Mouse (Mus musculus): ENCODE measurements around the gene Magi2. TPM values are rescaled to one million over a fixed set of nuclear protein-coding genes. Genes with fewer than 3 reads are reported as not detected.

The Magi2 gene
- polyA plus RNA-seq, 1 experiment, result 0.48 TPM

- no peaks in the 10 kb centered on the region for H3K27me3 ChIP-seq (ENCODE audit: control insufficient read depth, insufficient read depth, insufficient read length)
- H3K36me3 ChIP-seq (ENCODE audit: control insufficient read depth, insufficient read depth), result no peaks in the 10 kb centered on the region
- no peaks in the 10 kb centered on the region for H3K79me2 ChIP-seq (ENCODE audit: control insufficient read depth, insufficient read depth)
- no peak overlapping the region for H3K4me3 ChIP-seq
- H3K4me2 ChIP-seq (ENCODE audit: low read depth), result no peak overlapping the region
- H3ac ChIP-seq (ENCODE audit: control insufficient read depth, insufficient read length), result no peak overlapping the region
- TF ChIP-seq USF1 (IDR thresholded peaks at IDR 0.05; ENCODE audit: low read depth), result no peak
- no peak for TF ChIP-seq E2F4 (IDR thresholded peaks at IDR 0.05; ENCODE audit: insufficient read depth)
- TF ChIP-seq SRF (IDR thresholded peaks at IDR 0.05; ENCODE audit: control insufficient read depth, insufficient read length, low read depth), result no peak
- TF ChIP-seq CEBPB (IDR thresholded peaks at IDR 0.05; ENCODE audit: insufficient read depth, poor library complexity, severe bottlenecking), result no peak
- TF ChIP-seq MYOG (IDR thresholded peaks at IDR 0.05; ENCODE audit: control insufficient read depth in 1 of 3, insufficient read depth in 1 of 3, insufficient read length in 2 of 3, low read depth in 2 of 3), result no peak
Measured at GRCm38 (mm10) chr5:19227281-19227680, 445 bp downstream of the Magi2 start.

DNA sequence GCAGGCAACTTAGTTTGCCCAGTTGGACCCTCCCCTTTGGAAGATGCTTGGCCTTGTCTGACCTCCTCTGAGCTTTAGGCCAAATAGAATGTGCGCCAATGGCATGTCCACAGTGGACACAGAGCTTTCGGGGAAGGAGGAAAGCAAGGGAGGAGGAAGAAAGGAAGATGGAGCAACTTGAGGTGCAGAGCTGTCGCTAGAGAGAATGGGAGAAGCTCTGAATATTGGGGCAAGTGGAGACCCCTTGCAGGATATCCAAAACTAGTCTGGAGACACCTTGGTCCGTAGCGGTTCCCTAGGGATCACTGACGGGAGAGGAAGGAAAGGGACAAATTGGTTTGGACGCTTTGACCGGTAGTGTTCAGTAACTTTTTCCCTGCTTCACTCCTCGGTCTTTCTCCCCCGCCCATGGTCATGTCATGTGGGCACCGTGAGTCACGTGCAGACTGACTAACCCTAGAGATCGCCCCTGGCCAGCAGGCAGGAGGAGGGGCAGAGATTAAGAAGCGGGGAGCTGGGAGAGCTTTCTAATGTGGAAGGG is 1.0 kb downstream of the Magi2 start:
- no peak overlapping the region for H3K4me2 ChIP-seq (ENCODE audit: low read depth)
- H3K79me2 ChIP-seq (ENCODE audit: control insufficient read depth, insufficient read depth), result no peaks in the 10 kb centered on the region
- H3K36me3 ChIP-seq (ENCODE audit: control insufficient read depth, insufficient read depth), result no peaks in the 10 kb centered on the region
- no peak for TF ChIP-seq POLR2A (IDR thresholded peaks at IDR 0.05; ENCODE audit: insufficient read length, low read depth)
- TF ChIP-seq MAX (IDR thresholded peaks at IDR 0.05; ENCODE audit: low read depth), result no peak
- no peak for TF ChIP-seq USF1 (IDR thresholded peaks at IDR 0.05; ENCODE audit: low read depth)
- H3ac ChIP-seq (ENCODE audit: control insufficient read depth, insufficient read length), result no peak overlapping the region
- H3K27me3 ChIP-seq (ENCODE audit: control insufficient read depth, insufficient read depth, insufficient read length), result no peaks in the 10 kb centered on the region
- no peak overlapping the region for H3K4me3 ChIP-seq

DNA sequence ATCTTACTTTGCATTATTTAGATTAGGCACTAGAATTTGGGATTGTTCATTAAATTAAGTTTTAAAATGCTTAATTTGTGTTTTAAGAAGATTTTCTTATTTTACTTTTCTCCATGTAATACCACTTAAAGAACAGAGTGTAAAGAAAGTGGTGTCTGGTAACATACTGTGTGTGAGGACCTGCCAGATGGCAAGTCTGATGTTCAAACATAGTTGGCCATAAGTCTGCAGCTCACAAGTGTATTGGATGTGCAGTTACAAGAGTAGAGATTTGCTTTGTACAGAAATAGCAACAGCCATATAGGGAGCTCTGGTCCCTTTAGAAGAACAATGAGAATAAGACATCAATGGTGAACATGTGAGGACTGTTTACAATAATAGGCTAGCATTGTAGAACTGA is 15.0 kb downstream of the Magi2 start:
- Histone ChIP-seq H3K79me2 (ENCODE audit: control insufficient read depth, insufficient read depth) (no peaks in the 10 kb centered on the region), H3K27me3 (ENCODE audit: control insufficient read depth, insufficient read depth, insufficient read length) (no peaks in the 10 kb centered on the region), H3K4me2 (ENCODE audit: low read depth) (no peak overlapping the region), H3K36me3 (ENCODE audit: control insufficient read depth, insufficient read depth) (no peaks in the 10 kb centered on the region), H3K4me3 (no peak overlapping the region), H3ac (ENCODE audit: control insufficient read depth, insufficient read length) (no peak overlapping the region)
- no peak for TF ChIP-seq E2F4 (IDR thresholded peaks at IDR 0.05; ENCODE audit: insufficient read depth)
- no peak for TF ChIP-seq USF1 (IDR thresholded peaks at IDR 0.05; ENCODE audit: low read depth)
- TF ChIP-seq POLR2A (IDR thresholded peaks at IDR 0.05; ENCODE audit: insufficient read length, low read depth), result no peak
- TF ChIP-seq TCF3 (IDR thresholded peaks at IDR 0.05; ENCODE audit: insufficient read length, low read depth), result no peak
- TF ChIP-seq MYOG (IDR thresholded peaks at IDR 0.05; ENCODE audit: control insufficient read depth in 1 of 3, insufficient read depth in 1 of 3, insufficient read length in 2 of 3, low read depth in 2 of 3), result no peak
- TF ChIP-seq CEBPB (IDR thresholded peaks at IDR 0.05; ENCODE audit: insufficient read depth, poor library complexity, severe bottlenecking), result no peak
- no peak for TF ChIP-seq MAX (IDR thresholded peaks at IDR 0.05; ENCODE audit: low read depth)
- no peak for TF ChIP-seq POLR2AphosphoS2 (IDR thresholded peaks at IDR 0.05; ENCODE audit: insufficient read length, low read depth)
- no peak for TF ChIP-seq SRF (IDR thresholded peaks at IDR 0.05; ENCODE audit: control insufficient read depth, insufficient read length, low read depth)
- no peak for TF ChIP-seq REST (IDR thresholded peaks at IDR 0.05; ENCODE audit: insufficient read depth, insufficient read length)
- no peak for TF ChIP-seq MYOD1 (IDR thresholded peaks at IDR 0.05; ENCODE audit: control insufficient read depth in 1 of 3, insufficient read length in 2 of 3, low read depth in 2 of 3)
- no peak for TF ChIP-seq TCF12 (IDR thresholded peaks at IDR 0.05; ENCODE audit: insufficient read depth, poor library complexity, severe bottlenecking)

- no peak overlapping the region for H3ac ChIP-seq (ENCODE audit: control insufficient read depth, insufficient read length)
- H3K27me3 ChIP-seq (ENCODE audit: control insufficient read depth, insufficient read depth, insufficient read length), result no peaks in the 10 kb centered on the region
- TF ChIP-seq MYOG (IDR thresholded peaks at IDR 0.05; ENCODE audit: control insufficient read depth in 1 of 3, insufficient read depth in 1 of 3, insufficient read length in 2 of 3, low read depth in 2 of 3) (no peak), E2F4 (IDR thresholded peaks at IDR 0.05; ENCODE audit: insufficient read depth) (no peak), SRF (IDR thresholded peaks at IDR 0.05; ENCODE audit: control insufficient read depth, insufficient read length, low read depth) (no peak), POLR2A (IDR thresholded peaks at IDR 0.05; ENCODE audit: insufficient read length, low read depth) (no peak), USF1 (IDR thresholded peaks at IDR 0.05; ENCODE audit: low read depth) (no peak), TCF3 (IDR thresholded peaks at IDR 0.05; ENCODE audit: insufficient read length, low read depth) (no peak), MYOD1 (IDR thresholded peaks at IDR 0.05; ENCODE audit: control insufficient read depth in 1 of 3, insufficient read length in 2 of 3, low read depth in 2 of 3) (no peak), POLR2AphosphoS2 (IDR thresholded peaks at IDR 0.05; ENCODE audit: insufficient read length, low read depth) (no peak), REST (IDR thresholded peaks at IDR 0.05; ENCODE audit: insufficient read depth, insufficient read length) (no peak), CEBPB (IDR thresholded peaks at IDR 0.05; ENCODE audit: insufficient read depth, poor library complexity, severe bottlenecking) (no peak), MAX (IDR thresholded peaks at IDR 0.05; ENCODE audit: low read depth) (no peak), TCF12 (IDR thresholded peaks at IDR 0.05; ENCODE audit: insufficient read depth, poor library complexity, severe bottlenecking) (no peak)
- H3K79me2 ChIP-seq (ENCODE audit: control insufficient read depth, insufficient read depth), result no peaks in the 10 kb centered on the region
- no peak overlapping the region for H3K4me3 ChIP-seq
- H3K36me3 ChIP-seq (ENCODE audit: control insufficient read depth, insufficient read depth), result no peaks in the 10 kb centered on the region
- no peak overlapping the region for H3K4me2 ChIP-seq (ENCODE audit: low read depth)
Measured at GRCm38 (mm10) chr5:19246426-19246825, 19.6 kb downstream of the Magi2 start.

- Histone ChIP-seq H3ac (ENCODE audit: control insufficient read depth, insufficient read length) (no peak overlapping the region), H3K4me3 (no peak overlapping the region), H3K79me2 (ENCODE audit: control insufficient read depth, insufficient read depth) (no peaks in the 10 kb centered on the region), H3K36me3 (ENCODE audit: control insufficient read depth, insufficient read depth) (no peaks in the 10 kb centered on the region), H3K4me2 (ENCODE audit: low read depth) (no peak overlapping the region), H3K27me3 (ENCODE audit: control insufficient read depth, insufficient read depth, insufficient read length) (no peaks in the 10 kb centered on the region)
- TF ChIP-seq CEBPB (IDR thresholded peaks at IDR 0.05; ENCODE audit: insufficient read depth, poor library complexity, severe bottlenecking) (no peak), POLR2A (IDR thresholded peaks at IDR 0.05; ENCODE audit: insufficient read length, low read depth) (no peak), TCF12 (IDR thresholded peaks at IDR 0.05; ENCODE audit: insufficient read depth, poor library complexity, severe bottlenecking) (no peak), MYOD1 (IDR thresholded peaks at IDR 0.05; ENCODE audit: control insufficient read depth in 1 of 3, insufficient read length in 2 of 3, low read depth in 2 of 3) (no peak), POLR2AphosphoS2 (IDR thresholded peaks at IDR 0.05; ENCODE audit: insufficient read length, low read depth) (no peak), TCF3 (IDR thresholded peaks at IDR 0.05; ENCODE audit: insufficient read length, low read depth) (no peak), USF1 (IDR thresholded peaks at IDR 0.05; ENCODE audit: low read depth) (no peak)
Measured at GRCm38 (mm10) chr5:19247266-19247665, 20.4 kb downstream of the Magi2 start.

Measured in myocyte (in vitro differentiated cells).